Mouse (Mus musculus) stomach, postnatal 0 days (tissue): ENCODE data around the gene Gdf9.

ENCODE experiments used
- CTCF ChIP-seq: IDR thresholded peaks from 2 replicates; pipeline ENCODE4 v1.5.1; 2016; ENCODE audit warnings: antibody characterized with exemption, low read depth, mild to moderate bottlenecking, moderate library complexity
- EP300 ChIP-seq: optimal IDR thresholded peaks from 2 replicates; pipeline ENCODE3; 2016; ENCODE audit warnings: antibody characterized with exemption

DNA sequence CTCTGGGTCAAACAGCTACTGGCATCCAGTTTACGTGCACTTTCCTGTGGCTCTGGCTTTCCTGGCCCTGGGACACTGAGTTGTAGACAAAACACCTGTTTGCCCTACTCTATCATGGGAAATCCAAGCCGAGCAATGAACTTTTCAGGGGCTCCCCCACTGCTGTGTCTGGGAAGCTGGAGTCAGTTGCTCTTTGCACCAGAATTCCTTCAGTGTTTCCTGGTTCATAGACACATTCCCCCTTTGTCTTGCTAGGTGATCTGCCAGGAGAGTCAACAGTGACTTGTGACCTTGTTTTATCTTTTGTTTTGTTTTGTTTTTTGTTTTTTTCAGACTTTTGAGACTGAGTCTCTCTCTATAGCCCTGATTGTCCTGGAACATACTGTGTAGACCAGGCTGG is 20.5 kb downstream of the Gdf9 start:
- TF ChIP-seq CTCF (no peak), EP300 (no peak)
